Mouse (Mus musculus) gastrocnemius, adult 2 months (tissue): ENCODE data around the gene D630023F18Rik. TPM values are rescaled to one million over a fixed set of nuclear protein-coding genes. Genes with fewer than 3 reads are reported as not detected.

ENCODE experiments used
- DNase-seq: peaks from one replicate; pipeline ENCODE4 v3.0.0; 2022
- H3K27ac ChIP-seq: fragments of 200-600 bp; 2 replicates; pipeline ENCODE4 v1.8.1; 2022; ENCODE audit warnings: mild to moderate bottlenecking
- H3K4me3 ChIP-seq: fragments of 200-600 bp; 2 replicates; pipeline ENCODE4 v1.8.1; 2022; ENCODE audit warnings: mild to moderate bottlenecking, moderate library complexity
- CTCF ChIP-seq: fragments of 200-600 bp; IDR thresholded peaks from 2 replicates; pipeline ENCODE4 v1.8.1; 2022; ENCODE audit warnings: antibody characterized with exemption, mild to moderate bottlenecking, moderate library complexity
- intact Hi-C: fragments of 180-260 bp; cut with DNase I; formaldehyde crosslinking; loops from one replicate; pipeline ENCODE4 v1.15.1; 2025
- total RNA-seq, 2 experiments: library from RNA; stranded (reverse); gene quantifications; 2 replicates each; pipeline ENCODE4 v1.2.3; 2021

Gene D630023F18Rik
- total RNA-seq, 2 experiments from 2014 or later: not detected

- intact Hi-C loops: no loop called here
- no peak for DNase-seq
- TF ChIP-seq CTCF: no peak
- Histone ChIP-seq H3K27ac (no peak within 1 kb of the TSS), H3K4me3 (no peak within 1 kb of the TSS)
Observed at GRCm38 (mm10) chr1:65103273-65103672, 19.7 kb downstream of the D630023F18Rik start, which contains the start of gene Cryga. Gene Cryga, minus strand, starts transcription at chr1:65103373.

- no peak for DNase-seq
- Histone ChIP-seq H3K27ac (no peak overlapping the region), H3K4me3 (no peak overlapping the region)
- TF ChIP-seq CTCF: no peak
- intact Hi-C loops: no loop called here
Observed at GRCm38 (mm10) chr1:65096953-65097352, 26.1 kb downstream of the D630023F18Rik start.

- intact Hi-C loops: no loop called here
- Histone ChIP-seq H3K27ac (0 out of 2 replicates have a peak overlapping the region, but pooled peaks have one; percentile 3), H3K4me3 (no peak overlapping the region)
- no peak for TF ChIP-seq CTCF
- no peak for DNase-seq
Observed at GRCm38 (mm10) chr1:65091566-65091965, 31.4 kb downstream of the D630023F18Rik start.

- DNase-seq: peak; percentile 40
- TF ChIP-seq CTCF: no peak
- Histone ChIP-seq H3K4me3 (no peak overlapping the region), H3K27ac (peak overlapping the region; percentile 78)
- intact Hi-C loops: no loop called here
Observed at GRCm38 (mm10) chr1:65090370-65090769, 32.6 kb downstream of the D630023F18Rik start.

GRCm38 (mm10) chr1:65088567-65089356 lies 34.3 kb downstream of the D630023F18Rik start:
- no peak for TF ChIP-seq CTCF
- no peak overlapping the region for H3K4me3 ChIP-seq
- peak; percentile 31 for DNase-seq
- intact Hi-C loops: loop anchor here (2.0 kb wide), 1 partner anchor 90 kb away; no protein-coding TSS in a partner anchor
- H3K27ac ChIP-seq: peak overlapping the region; percentile 78

GRCm38 (mm10) chr1:65082188-65082587 lies 40.8 kb downstream of the D630023F18Rik start, which contains the start of gene Crygb:
Gene Crygb, minus strand, starts transcription at chr1:65082288.
- DNase-seq: no peak
- Histone ChIP-seq H3K4me3 (no peak within 1 kb of the TSS), H3K27ac (no peak within 1 kb of the TSS)
- TF ChIP-seq CTCF: no peak
- intact Hi-C loops: no loop called here

DNA sequence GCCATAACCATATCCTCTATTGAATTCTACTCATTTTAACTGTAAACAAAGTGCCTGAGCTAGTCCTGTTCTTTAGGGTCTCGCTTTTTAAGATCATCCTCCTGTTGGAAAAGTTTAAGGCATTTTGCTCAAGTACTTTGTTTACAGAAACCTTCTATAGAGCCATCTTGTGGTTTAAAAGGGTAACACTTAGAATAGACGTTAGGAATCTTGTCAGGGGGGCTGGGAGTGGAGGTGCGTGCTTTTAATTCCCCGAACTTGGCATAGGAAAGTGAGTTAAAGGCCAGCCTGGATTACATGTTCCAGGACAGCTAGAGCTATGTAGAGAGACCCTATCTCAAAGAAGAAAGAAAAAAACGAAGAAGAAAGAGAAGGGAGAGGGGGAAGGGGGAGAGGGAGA lies 47.4 kb downstream of the D630023F18Rik start:
- intact Hi-C loops: loop anchor here (2.0 kb wide), 1 partner anchor 29 kb away; no protein-coding TSS in a partner anchor

DNA sequence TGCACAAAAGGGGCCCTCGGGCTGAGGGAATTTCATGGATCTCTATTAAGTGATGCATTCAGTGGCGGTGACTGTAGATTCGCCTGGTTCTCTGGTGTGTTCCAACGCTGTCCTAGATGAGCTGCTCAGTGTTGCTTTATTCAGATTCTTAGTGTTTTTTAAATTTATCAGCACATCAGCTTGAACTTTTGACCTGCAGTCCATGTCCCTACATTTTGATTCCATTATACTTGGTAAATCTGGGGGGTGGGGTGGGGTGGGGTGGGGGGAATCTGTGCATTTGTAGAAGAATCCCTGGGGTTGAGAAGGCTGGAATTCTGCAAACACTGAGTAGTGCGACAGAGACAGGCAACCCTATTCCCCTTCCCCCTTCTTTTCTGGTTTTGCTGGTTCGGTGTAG lies 49.4 kb downstream of the D630023F18Rik start, which contains the start of gene Crygc:
Gene Crygc, minus strand, starts transcription at position 101 of the 400 bp plus-strand sequence.
- intact Hi-C loops: no loop called here
- no peak for TF ChIP-seq CTCF
- DNase-seq: no peak
- no peak within 1 kb of the TSS for H3K4me3 ChIP-seq
- H3K27ac ChIP-seq: no peak within 1 kb of the TSS

More for the DNA sequence above, 47.4 kb downstream of the D630023F18Rik start:
- H3K27ac ChIP-seq: no peak overlapping the region
- peak; percentile 49 for TF ChIP-seq CTCF
- no peak for DNase-seq
- no peak overlapping the region for H3K4me3 ChIP-seq

DNA sequence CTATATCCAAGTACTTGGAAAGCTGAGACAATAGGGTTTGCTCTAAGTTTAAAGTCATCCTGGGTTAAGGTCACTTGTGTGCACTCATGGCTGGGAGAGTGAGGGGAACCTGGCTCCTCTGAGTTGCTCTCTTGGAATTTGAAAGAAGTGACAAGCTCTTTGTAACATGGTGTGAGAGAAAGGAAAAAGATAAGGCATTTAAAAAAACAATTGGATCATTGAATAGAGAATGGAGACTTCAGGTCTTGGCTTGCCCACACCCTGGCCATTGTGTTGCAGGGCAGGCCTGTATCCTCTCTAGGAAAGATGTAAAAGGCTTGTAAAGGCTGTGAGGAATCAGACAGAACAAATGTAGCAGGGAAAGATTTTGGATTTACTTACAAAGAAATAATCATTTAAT lies 55.2 kb downstream of the D630023F18Rik start:
- intact Hi-C loops: no loop called here
- H3K27ac ChIP-seq: no peak overlapping the region
- DNase-seq: no peak
- H3K4me3 ChIP-seq: no peak overlapping the region
- no peak for TF ChIP-seq CTCF

GRCm38 (mm10) chr1:65064201-65064600 lies 58.8 kb downstream of the D630023F18Rik start:
- H3K27ac ChIP-seq: peak overlapping the region; percentile 58
- intact Hi-C loops: no loop called here
- TF ChIP-seq CTCF: no peak
- no peak for DNase-seq
- peak overlapping the region; percentile 23 for H3K4me3 ChIP-seq

GRCm38 (mm10) chr1:65063352-65063751 lies 59.7 kb downstream of the D630023F18Rik start, which contains the start of gene Crygd:
Gene Crygd, minus strand, starts transcription at chr1:65063452.
- peak within 1 kb of the TSS; percentile 58 for H3K27ac ChIP-seq
- DNase-seq: no peak
- H3K4me3 ChIP-seq: peak within 1 kb of the TSS; percentile 23
- intact Hi-C loops: no loop called here
- TF ChIP-seq CTCF: no peak

Other genes with a start within 250 kb of the D630023F18Rik start
- gene Plekhm3, start 166.4 kb downstream of the D630023F18Rik start, total RNA-seq: 1 to 10 TPM; 6.6 to 7.9 TPM
- gene Akr1cl, start 90.5 kb downstream of the D630023F18Rik start, total RNA-seq: not detected
- gene Cryge, start 72.1 kb downstream of the D630023F18Rik start, total RNA-seq: not detected
- not detected for gene Crygd, start 59.8 kb downstream of the D630023F18Rik start, total RNA-seq
- not detected for gene Crygc, start 49.5 kb downstream of the D630023F18Rik start, total RNA-seq
- not detected for gene Crygb, start 40.9 kb downstream of the D630023F18Rik start, total RNA-seq
- not detected for gene Cryga, start 19.8 kb downstream of the D630023F18Rik start, total RNA-seq
- not detected for gene Gm28845, start 3.7 kb downstream of the D630023F18Rik start, total RNA-seq
- 10 to 100 TPM; 22.6 to 24.8 TPM for gene Idh1, start 63.3 kb upstream of the D630023F18Rik start, total RNA-seq
- gene Pikfyve, start 63.5 kb upstream of the D630023F18Rik start, total RNA-seq: 1 to 10 TPM; 7.8 to 8.6 TPM
- not detected for gene Pth2r, start 158.8 kb upstream of the D630023F18Rik start, total RNA-seq